Mouse (Mus musculus): ENCODE results near the gene Mul1.

GRCm38 (mm10) chr4:138491088-138491487 lies 56.6 kb downstream of the Mul1 start:
- no peak for TF ChIP-seq CTCF (IDR thresholded peaks at IDR 0.05; ENCODE audit: extremely low read depth, insufficient read depth, low read length)
- no peak for TF ChIP-seq POLR2A (IDR thresholded peaks at IDR 0.05; ENCODE audit: extremely low read depth, insufficient read depth, low read length)
